Mouse (Mus musculus) lung, embryonic 15.5 days (tissue): Measurements from ENCODE around the gene Zdhhc17. TPM values are rescaled to one million over a fixed set of nuclear protein-coding genes. Genes with fewer than 3 reads are reported as not detected.

ENCODE experiments used
- ATAC-seq: fragments of 200-750 bp; cut with Nextera tagmentation; 2 replicates; pipeline ENCODE4 v1.8.0; 2017; ENCODE audit warnings: moderate number of reproducible peaks, borderline replicate concordance; ENCODE audit not compliant: low FRiP score, low TSS enrichment; ENCODE audit errors: extremely low read depth
- H3K27ac ChIP-seq: fragments of 300-500 bp; sonication (generic); 2 replicates; pipeline ENCODE4 v1.5.1; 2015; ENCODE audit warnings: moderate library complexity, mild to moderate bottlenecking, inconsistent platforms
- H3K27me3 ChIP-seq: fragments of 300-500 bp; sonication (generic); 2 replicates; pipeline ENCODE4 v1.6.1; 2015; ENCODE audit warnings: inconsistent platforms
- H3K36me3 ChIP-seq: fragments of 300-500 bp; sonication (generic); 2 replicates; pipeline ENCODE4 v1.6.1; 2015; ENCODE audit warnings: inconsistent platforms
- H3K4me1 ChIP-seq: fragments of 300-500 bp; sonication (generic); 2 replicates; pipeline ENCODE4 v1.6.1; 2015; ENCODE audit warnings: inconsistent platforms
- H3K4me2 ChIP-seq: fragments of 300-500 bp; sonication (generic); 2 replicates; pipeline ENCODE4 v1.6.1; 2015; ENCODE audit warnings: inconsistent platforms, mild to moderate bottlenecking, moderate library complexity
- H3K4me3 ChIP-seq: fragments of 300-500 bp; sonication (generic); 2 replicates; pipeline ENCODE4 v1.5.1; 2015; ENCODE audit warnings: mild to moderate bottlenecking, inconsistent platforms
- H3K9ac ChIP-seq: fragments of 300-500 bp; sonication (generic); 2 replicates; pipeline ENCODE4 v1.6.1; 2015; ENCODE audit warnings: inconsistent platforms
- H3K9me3 ChIP-seq: fragments of 300-500 bp; sonication (generic); 2 replicates; pipeline ENCODE4 v1.6.1; 2016; ENCODE audit warnings: inconsistent platforms
- WGBS: fragments of 180-500 bp; shearing (Covaris S2); methylation state at CpG from one replicate; pipeline ENCODE4 v1.1.7; 2015; 5-methylcytosine and 5-hydroxymethylcytosine counted together
- polyA plus RNA-seq: library from polyadenylated mRNA; unstranded; fragments of >200 nt; fragmentation: Nextera tagmentation; extraction: Ambion mirVana; gene quantifications from 2 replicates; pipeline ENCODE4 v1.2.1, GENCODE M21; 2015

Zdhhc17 gene
- polyA plus RNA-seq, 1 experiment from 2014 or later = 20.5 TPM

DNA sequence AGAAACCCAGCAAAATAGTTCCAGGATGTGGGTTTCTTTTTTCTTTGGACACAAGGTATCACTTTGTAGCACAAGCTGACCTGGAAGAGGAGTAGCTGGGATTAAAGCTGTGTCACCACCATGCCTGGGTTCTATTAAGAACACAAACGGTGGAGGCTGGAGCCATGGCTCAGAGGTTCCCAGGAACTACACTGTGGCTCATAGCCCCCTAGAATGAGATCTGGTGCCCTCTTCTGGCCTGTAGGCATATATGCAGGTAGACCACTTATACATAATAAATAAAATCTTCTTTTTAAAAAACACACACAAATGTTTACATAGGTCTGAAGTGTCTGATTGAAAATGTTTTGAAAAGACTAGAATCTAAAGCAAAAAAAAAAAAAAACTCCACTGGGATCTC, 33.9 kb downstream of the Zdhhc17 start:
- no peak overlapping the region for H3K9ac ChIP-seq
- H3K4me3 ChIP-seq = no peak overlapping the region
- no peak overlapping the region for H3K27ac ChIP-seq
- no peaks in the 10 kb centered on the region for H3K27me3 ChIP-seq
- no peak overlapping the region for H3K4me2 ChIP-seq
- H3K4me1 ChIP-seq = peaks cover 10% of the 10 kb centered on the region; the same call in 1 of the 2 replicates
- 0 out of 2 replicates have a peak, but pooled peaks have one; percentile 19 for ATAC-seq
- H3K36me3 ChIP-seq = peaks cover 11% of the 10 kb centered on the region
- H3K9me3 ChIP-seq = no peaks in the 10 kb centered on the region
- 6% methylated on average over 1 of the region's 1 CpGs for WGBS

DNA sequence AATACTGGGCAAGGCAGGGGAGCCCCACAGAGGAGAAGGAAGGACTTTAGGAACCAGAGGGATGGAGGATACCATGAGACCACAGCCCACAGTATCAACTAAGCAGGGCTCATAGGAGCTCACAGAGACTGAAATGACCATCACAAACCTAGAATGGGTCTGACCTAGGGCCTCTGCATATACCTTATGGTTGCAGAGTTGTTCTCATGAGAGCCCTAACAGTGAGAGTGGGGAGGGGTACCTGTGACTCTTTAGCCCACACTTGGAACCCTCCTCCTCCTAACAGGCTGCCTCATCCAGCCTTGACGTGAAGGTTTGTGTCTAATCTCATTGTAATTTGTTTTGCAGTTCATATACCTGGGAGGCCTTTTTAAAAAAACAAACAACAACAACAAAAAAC, 35.1 kb downstream of the Zdhhc17 start:
- H3K27ac ChIP-seq = no peak overlapping the region
- WGBS = 79% methylated on average over 1 of the region's 1 CpGs

DNA sequence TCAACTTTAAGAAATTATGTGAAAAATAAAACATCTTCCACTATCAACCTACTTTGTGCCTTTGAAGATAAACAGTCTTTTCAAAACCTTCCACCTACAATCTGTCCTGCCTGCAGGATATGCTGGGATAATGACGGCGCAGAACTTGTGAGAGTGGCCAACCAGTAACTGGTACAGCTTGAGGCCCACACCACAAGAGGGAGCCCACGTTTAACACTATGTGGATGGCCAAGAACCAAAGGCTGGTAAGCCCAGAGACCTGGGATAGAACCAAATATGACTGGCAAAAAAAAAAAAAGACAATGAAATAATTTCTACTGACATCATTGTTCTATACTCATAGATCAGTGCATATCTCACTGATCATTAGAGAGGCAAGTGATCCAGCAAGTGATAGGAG, 35.5 kb downstream of the Zdhhc17 start:
- Histone ChIP-seq H3K27ac (no peak overlapping the region), H3K4me3 (no peak overlapping the region), H3K4me1 (peaks cover 12% of the 10 kb centered on the region; the same call in 1 of the 2 replicates), H3K9ac (no peak overlapping the region), H3K4me2 (no peak overlapping the region), H3K27me3 (no peaks in the 10 kb centered on the region), H3K9me3 (no peaks in the 10 kb centered on the region), H3K36me3 (peaks cover 7% of the 10 kb centered on the region; the same call in 1 of the 2 replicates)
- 55% methylated on average over 3 of the region's 3 CpGs for WGBS
- ATAC-seq = no peak

More for the DNA sequence above, 35.1 kb downstream of the Zdhhc17 start:
- Histone ChIP-seq H3K9me3 (no peaks in the 10 kb centered on the region), H3K27me3 (no peaks in the 10 kb centered on the region), H3K9ac (no peak overlapping the region), H3K4me1 (peaks cover 12% of the 10 kb centered on the region; the same call in 1 of the 2 replicates), H3K36me3 (peaks cover 7% of the 10 kb centered on the region; the same call in 1 of the 2 replicates), H3K4me2 (no peak overlapping the region), H3K4me3 (no peak overlapping the region)
- ATAC-seq = no peak

DNA sequence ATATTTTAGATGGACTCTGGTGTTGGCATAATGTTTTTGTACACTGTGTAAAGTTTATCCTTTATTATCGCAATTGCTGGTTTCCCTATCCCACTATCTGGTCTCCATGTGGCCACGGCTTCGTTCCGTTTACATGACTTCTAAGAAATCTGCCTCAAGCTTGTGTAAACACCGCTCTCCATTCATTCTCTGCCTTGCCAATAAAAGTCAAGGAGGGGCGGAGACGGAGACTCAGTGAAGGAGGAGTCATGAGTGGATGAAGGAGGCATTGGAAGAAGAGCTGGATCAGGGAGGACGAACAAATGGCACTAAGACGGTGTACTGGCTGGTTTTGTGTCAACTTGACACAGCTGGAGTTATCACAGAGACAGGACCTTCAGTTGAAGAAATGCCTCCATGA, 37.9 kb downstream of the Zdhhc17 start:
- H3K27me3 ChIP-seq = no peaks in the 10 kb centered on the region
- 20% methylated on average over 9 of the region's 9 CpGs for WGBS
- ATAC-seq = peak; percentile 82; the same call in 1 of the 2 replicates
- no peak overlapping the region for H3K9ac ChIP-seq
- H3K36me3 ChIP-seq = peaks cover 7% of the 10 kb centered on the region; the same call in 1 of the 2 replicates
- no peaks in the 10 kb centered on the region for H3K9me3 ChIP-seq
- H3K27ac ChIP-seq = no peak overlapping the region
- no peak overlapping the region for H3K4me3 ChIP-seq
- no peak overlapping the region for H3K4me2 ChIP-seq
- peaks cover 12% of the 10 kb centered on the region; the same call in 1 of the 2 replicates for H3K4me1 ChIP-seq

DNA sequence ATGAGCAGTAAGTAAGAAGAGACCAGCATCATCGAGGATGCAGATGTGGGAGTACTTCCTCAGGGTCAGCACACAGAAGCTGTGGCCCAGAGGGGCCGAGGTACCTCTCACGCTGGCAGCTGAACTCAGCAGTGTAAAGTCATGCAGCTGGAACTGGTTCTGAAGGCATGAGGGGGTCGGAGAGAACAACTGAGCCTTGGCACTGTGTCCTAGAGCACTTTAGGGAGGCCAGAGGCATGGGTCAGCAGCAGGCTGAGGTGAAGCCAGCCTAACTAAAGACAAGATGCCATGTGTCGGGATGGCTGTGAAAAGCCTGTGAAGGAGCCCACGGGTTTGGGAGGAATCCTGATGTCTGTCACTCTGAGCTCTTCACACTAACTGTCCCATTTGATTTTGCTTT, 38.5 kb downstream of the Zdhhc17 start:
- Histone ChIP-seq H3K36me3 (peaks cover 7% of the 10 kb centered on the region; the same call in 1 of the 2 replicates), H3K9me3 (no peaks in the 10 kb centered on the region), H3K9ac (no peak overlapping the region), H3K4me1 (peaks cover 12% of the 10 kb centered on the region; the same call in 1 of the 2 replicates), H3K27ac (no peak overlapping the region), H3K4me2 (no peak overlapping the region), H3K4me3 (no peak overlapping the region), H3K27me3 (no peaks in the 10 kb centered on the region)
- 67% methylated on average over 6 of the region's 6 CpGs for WGBS
- ATAC-seq = peak; percentile 29; the same call in 1 of the 2 replicates

DNA sequence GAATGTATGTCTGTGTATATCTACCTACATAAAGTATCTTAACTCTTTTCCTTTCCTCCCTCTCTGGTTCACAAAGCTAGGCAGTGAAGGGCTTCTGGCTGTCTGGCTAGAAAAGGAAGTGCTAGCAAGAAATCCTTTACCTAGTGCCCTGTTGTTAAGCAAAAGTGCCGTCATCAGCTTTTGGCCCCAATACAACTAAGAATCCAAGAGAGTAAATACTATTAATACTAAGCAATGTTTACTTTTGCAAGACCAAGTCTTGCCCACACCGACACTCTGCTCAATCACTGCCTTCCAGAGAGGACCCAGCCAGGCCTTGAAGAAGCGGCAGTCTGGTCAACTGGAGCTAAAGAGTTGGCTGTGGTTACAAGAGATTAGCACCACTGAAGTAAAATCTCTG, 38.9 kb downstream of the Zdhhc17 start:
- Histone ChIP-seq H3K27me3 (no peaks in the 10 kb centered on the region), H3K27ac (no peak overlapping the region), H3K4me2 (no peak overlapping the region), H3K4me1 (peaks cover 12% of the 10 kb centered on the region; the same call in 1 of the 2 replicates), H3K36me3 (peaks cover 7% of the 10 kb centered on the region; the same call in 1 of the 2 replicates), H3K9ac (no peak overlapping the region), H3K9me3 (no peaks in the 10 kb centered on the region), H3K4me3 (no peak overlapping the region)
- no peak for ATAC-seq
- WGBS = 43% methylated on average over 3 of the region's 3 CpGs

DNA sequence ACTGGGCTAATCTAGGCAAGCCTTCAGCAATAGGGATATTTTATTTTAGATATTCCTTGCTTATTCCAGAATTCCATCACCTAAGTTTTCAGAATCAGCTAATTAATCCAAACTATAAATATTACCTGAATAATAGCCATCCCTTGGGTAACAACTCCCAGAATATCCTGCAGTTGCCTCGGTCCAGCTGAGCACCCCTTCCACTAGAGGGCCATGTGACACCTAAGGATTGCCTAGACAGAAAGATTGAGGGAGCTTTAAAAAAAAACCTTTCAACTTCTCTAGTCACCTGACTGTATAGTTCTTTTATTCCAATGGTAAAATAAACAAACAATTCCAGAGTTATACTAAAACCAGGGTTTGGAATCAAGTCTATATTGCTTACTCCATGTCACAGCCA, 47.8 kb downstream of the Zdhhc17 start:
- H3K27me3 ChIP-seq = no peaks in the 10 kb centered on the region
- no peak overlapping the region for H3K4me3 ChIP-seq
- no peak overlapping the region for H3K27ac ChIP-seq
- H3K9me3 ChIP-seq = no peaks in the 10 kb centered on the region
- H3K4me2 ChIP-seq = no peak overlapping the region
- H3K9ac ChIP-seq = no peak overlapping the region
- H3K4me1 ChIP-seq = no peaks in the 10 kb centered on the region
- H3K36me3 ChIP-seq = peaks cover 17% of the 10 kb centered on the region
- no peak for ATAC-seq
- 41% methylated on average over 1 of the region's 1 CpGs for WGBS

DNA sequence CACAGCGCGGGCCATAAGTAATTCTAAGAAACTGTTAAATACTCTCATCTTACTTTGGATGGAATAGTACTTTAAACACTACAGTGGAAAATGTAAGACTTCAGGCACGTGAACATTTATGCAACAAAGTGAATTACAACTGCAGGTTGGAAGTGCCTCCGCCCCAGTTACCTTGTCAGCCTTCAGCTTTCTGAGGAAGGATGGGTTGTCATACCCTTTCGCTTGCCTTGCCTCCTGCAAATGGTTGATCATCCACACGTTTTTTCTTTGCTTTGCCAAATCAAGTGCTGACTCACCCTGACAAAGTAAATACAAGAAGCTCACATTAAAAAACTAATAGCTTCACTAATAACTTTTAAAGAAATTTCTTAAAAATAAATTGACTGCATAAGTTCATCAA, 49.1 kb downstream of the Zdhhc17 start:
- Histone ChIP-seq H3K4me1 (no peaks in the 10 kb centered on the region), H3K27me3 (no peaks in the 10 kb centered on the region), H3K4me3 (no peak overlapping the region), H3K27ac (no peak overlapping the region), H3K9ac (no peak overlapping the region), H3K4me2 (no peak overlapping the region), H3K36me3 (peaks cover 20% of the 10 kb centered on the region), H3K9me3 (no peaks in the 10 kb centered on the region)
- no peak for ATAC-seq
- 81% methylated on average over 6 of the region's 6 CpGs for WGBS

DNA sequence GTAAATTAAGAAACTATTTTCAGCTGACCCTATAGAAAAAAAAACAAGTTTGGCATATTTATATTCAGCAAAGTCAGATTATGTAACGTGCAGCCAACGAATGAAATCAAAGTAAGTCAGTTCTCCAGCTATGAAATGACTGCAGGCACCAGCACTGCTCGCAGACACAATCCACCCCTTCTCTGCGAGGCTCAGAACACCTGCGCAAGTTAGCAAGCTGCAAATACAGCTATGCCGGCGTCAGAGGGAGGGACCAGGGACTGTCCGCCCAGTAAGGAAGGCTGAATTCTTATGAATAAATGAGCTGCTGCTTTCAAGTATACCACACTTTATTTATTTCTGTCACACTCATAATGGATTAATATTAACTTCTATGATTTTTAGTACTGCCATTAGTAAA, 50.2 kb downstream of the Zdhhc17 start:
- 85% methylated on average over 8 of the region's 8 CpGs for WGBS
- peaks cover 20% of the 10 kb centered on the region for H3K36me3 ChIP-seq
- no peak overlapping the region for H3K4me3 ChIP-seq
- H3K4me2 ChIP-seq = no peak overlapping the region
- no peaks in the 10 kb centered on the region for H3K4me1 ChIP-seq
- H3K9ac ChIP-seq = no peak overlapping the region
- H3K9me3 ChIP-seq = no peaks in the 10 kb centered on the region
- H3K27me3 ChIP-seq = no peaks in the 10 kb centered on the region
- ATAC-seq = no peak
- no peak overlapping the region for H3K27ac ChIP-seq

DNA sequence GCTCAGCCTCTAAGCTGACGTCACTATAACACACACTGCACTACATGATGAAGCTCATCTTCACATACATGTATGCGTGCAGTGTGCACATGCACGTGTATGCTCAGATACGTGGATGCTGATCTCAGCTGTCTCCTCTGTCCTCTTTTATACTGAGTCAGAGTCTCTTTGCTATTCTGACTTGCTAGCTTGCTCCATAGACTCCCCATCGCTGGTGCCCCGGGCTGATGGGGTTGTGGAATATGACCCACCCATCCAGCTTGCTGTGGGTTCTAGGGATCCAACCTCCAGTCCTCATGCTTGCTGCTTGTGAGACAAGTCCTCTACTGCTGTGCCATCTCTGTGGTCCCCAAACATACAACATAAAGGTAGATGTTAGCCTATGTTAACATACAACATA, 51.1 kb downstream of the Zdhhc17 start:
- Histone ChIP-seq H3K27me3 (no peaks in the 10 kb centered on the region), H3K36me3 (peaks cover 20% of the 10 kb centered on the region), H3K4me1 (no peaks in the 10 kb centered on the region), H3K9ac (no peak overlapping the region), H3K9me3 (no peaks in the 10 kb centered on the region), H3K4me3 (no peak overlapping the region), H3K4me2 (no peak overlapping the region), H3K27ac (no peak overlapping the region)
- ATAC-seq = no peak
- WGBS = 91% methylated on average over 6 of the region's 6 CpGs

DNA sequence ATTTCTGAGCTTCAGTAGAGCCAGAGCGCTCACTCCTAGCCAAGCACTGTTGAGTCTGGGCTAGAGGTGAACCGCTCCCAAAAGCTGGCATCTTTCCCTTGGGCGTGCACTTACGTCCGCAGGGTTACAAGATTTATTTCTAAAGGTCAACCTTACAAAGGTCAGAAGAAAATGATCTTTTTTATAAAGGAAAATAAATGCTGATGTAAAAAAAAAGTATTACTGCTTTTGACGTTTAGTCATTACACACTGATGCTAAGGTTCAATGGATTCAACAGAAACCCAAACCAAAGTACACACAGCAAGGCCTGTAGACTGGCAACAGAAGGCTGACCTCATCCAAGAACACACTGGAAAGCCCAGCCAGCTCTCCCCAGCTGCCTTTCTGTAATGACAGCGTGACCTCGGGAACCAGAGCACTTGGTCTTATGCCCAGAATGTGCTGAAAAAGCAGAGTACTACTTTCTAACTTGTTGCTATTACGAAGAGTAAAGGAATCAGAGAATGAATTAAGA, 56.9 kb downstream of the Zdhhc17 start:
- H3K27ac ChIP-seq = peak overlapping the region; percentile 57
- 45% methylated on average over 9 of the region's 9 CpGs for WGBS
- H3K9me3 ChIP-seq = no peaks in the 10 kb centered on the region
- H3K36me3 ChIP-seq = peaks cover 6% of the 10 kb centered on the region
- H3K4me2 ChIP-seq = no peak overlapping the region
- H3K4me3 ChIP-seq = no peak overlapping the region
- no peaks in the 10 kb centered on the region for H3K27me3 ChIP-seq
- H3K9ac ChIP-seq = no peak overlapping the region
- ATAC-seq = peak; percentile 93
- peaks cover 13% of the 10 kb centered on the region for H3K4me1 ChIP-seq

DNA sequence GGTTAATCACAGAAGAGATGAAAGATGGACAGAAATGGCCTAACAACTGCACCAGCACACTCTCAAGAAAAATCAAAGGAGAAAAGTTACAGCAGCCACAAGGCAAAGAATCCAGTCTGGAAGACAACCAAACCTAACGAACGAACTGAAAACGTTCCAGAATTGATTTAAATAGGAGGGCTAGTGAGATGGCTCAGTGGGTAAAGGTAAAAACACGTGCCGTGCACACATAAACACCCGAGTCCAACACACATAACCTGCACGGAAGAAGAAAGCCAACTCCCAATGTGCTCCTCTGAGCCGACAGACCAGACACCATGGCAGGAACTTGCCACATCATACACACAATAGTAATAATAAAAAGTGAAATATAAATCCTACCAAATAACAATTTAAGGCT, 57.7 kb downstream of the Zdhhc17 start:
- peaks cover 13% of the 10 kb centered on the region for H3K4me1 ChIP-seq
- no peaks in the 10 kb centered on the region for H3K9me3 ChIP-seq
- no peak for ATAC-seq
- no peak overlapping the region for H3K9ac ChIP-seq
- 76% methylated on average over 8 of the region's 8 CpGs for WGBS
- H3K36me3 ChIP-seq = peaks cover 13% of the 10 kb centered on the region
- H3K4me3 ChIP-seq = no peak overlapping the region
- H3K4me2 ChIP-seq = no peak overlapping the region
- H3K27me3 ChIP-seq = no peaks in the 10 kb centered on the region
- no peak overlapping the region for H3K27ac ChIP-seq

DNA sequence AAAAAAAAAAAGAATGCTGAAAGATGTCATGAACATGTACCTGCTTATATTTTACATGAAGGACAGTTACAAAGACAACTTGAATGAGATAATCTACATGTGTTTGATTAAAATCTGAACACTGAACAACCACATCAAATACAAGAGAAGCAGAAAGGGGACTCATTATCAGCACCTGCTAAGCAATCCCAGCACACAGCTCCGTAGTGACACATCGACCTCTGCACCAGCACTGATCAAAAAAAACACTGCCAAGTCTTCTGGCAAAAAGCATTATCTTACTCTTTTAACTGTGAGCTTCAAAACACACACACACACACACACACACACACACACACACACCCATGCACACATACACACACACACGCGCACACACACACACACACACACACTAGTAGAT, 58.2 kb downstream of the Zdhhc17 start:
- Histone ChIP-seq H3K27ac (no peak overlapping the region), H3K4me3 (no peak overlapping the region), H3K4me1 (peaks cover 13% of the 10 kb centered on the region), H3K4me2 (no peak overlapping the region), H3K9ac (no peak overlapping the region), H3K36me3 (peaks cover 16% of the 10 kb centered on the region), H3K27me3 (no peaks in the 10 kb centered on the region), H3K9me3 (no peaks in the 10 kb centered on the region)
- no peak for ATAC-seq
- WGBS = 71% methylated on average over 4 of the region's 4 CpGs
